Mouse (Mus musculus) midbrain, embryonic 10.5 days (tissue): ENCODE data around the gene Fgfrl1. TPM values are rescaled to one million over a fixed set of nuclear protein-coding genes. Genes with fewer than 3 reads are reported as not detected.
A peak's percentile ranks its signal among the peaks of the same experiment; 100 is the strongest.

ENCODE experiments used
- DNase-seq: peaks from one replicate; pipeline ENCODE4 v3.0.0-alpha.2; 2017; ENCODE audit warnings: low spot score
- H3K27ac ChIP-seq: fragments of 300-500 bp; sonication (generic); replicated peaks from 2 replicates; pipeline ENCODE4 v1.5.1; 2016; ENCODE audit warnings: mild to moderate bottlenecking
- H3K27me3 ChIP-seq: fragments of 300-500 bp; sonication (generic); 2 replicates; pipeline ENCODE4 v1.6.1; 2016; ENCODE audit warnings: low read depth, mild to moderate bottlenecking; ENCODE audit not compliant: poor library complexity, severe bottlenecking
- H3K36me3 ChIP-seq: fragments of 300-500 bp; sonication (generic); 2 replicates; pipeline ENCODE4 v1.6.1; 2016; ENCODE audit warnings: mild to moderate bottlenecking, moderate library complexity
- H3K4me1 ChIP-seq: fragments of 300-500 bp; sonication (generic); 2 replicates; pipeline ENCODE4 v1.6.1; 2016
- H3K4me3 ChIP-seq: fragments of 300-500 bp; sonication (generic); 2 replicates; pipeline ENCODE4 v1.5.1; 2016; ENCODE audit warnings: mild to moderate bottlenecking, moderate library complexity
- H3K9me3 ChIP-seq: fragments of 300-500 bp; sonication (generic); replicated peaks from 2 replicates; pipeline ENCODE4 v1.6.1; 2016; ENCODE audit warnings: mild to moderate bottlenecking
- WGBS: fragments of 180-500 bp; shearing (Covaris S2); methylation state at CpG from one replicate; pipeline ENCODE4 v1.1.7; 2016; 5-methylcytosine and 5-hydroxymethylcytosine counted together
- polyA plus RNA-seq: library from polyadenylated mRNA; unstranded; fragments of >200 nt; fragmentation: Nextera tagmentation; extraction: Ambion mirVana; gene quantifications from 2 replicates; pipeline ENCODE4 v1.2.1, GENCODE M21; 2016

Gene Fgfrl1
- polyA plus RNA-seq, 1 experiment from 2014 or later, result 11.0 TPM

GRCm38 (mm10) chr5:108711968-108712367, 19.8 kb downstream of the Fgfrl1 start:
- WGBS, result 86% methylated on average over 6 of the region's 6 CpGs
- no peak overlapping the region for H3K27ac ChIP-seq
- no peaks in the 10 kb centered on the region for H3K27me3 ChIP-seq
- H3K36me3 ChIP-seq, result peaks cover 16% of the 10 kb centered on the region
- no peaks in the 10 kb centered on the region for H3K4me1 ChIP-seq
- no peaks in the 10 kb centered on the region for H3K9me3 ChIP-seq
- no peak for DNase-seq
- H3K4me3 ChIP-seq, result no peak overlapping the region

GRCm38 (mm10) chr5:108713096-108713495, 20.9 kb downstream of the Fgfrl1 start:
- H3K9me3 ChIP-seq, result no peaks in the 10 kb centered on the region
- no peaks in the 10 kb centered on the region for H3K27me3 ChIP-seq
- 92% methylated on average over 2 of the region's 2 CpGs for WGBS
- no peak overlapping the region for H3K27ac ChIP-seq
- peaks cover 6% of the 10 kb centered on the region for H3K36me3 ChIP-seq
- peaks cover 7% of the 10 kb centered on the region for H3K4me1 ChIP-seq
- no peak for DNase-seq
- no peak overlapping the region for H3K4me3 ChIP-seq

DNA sequence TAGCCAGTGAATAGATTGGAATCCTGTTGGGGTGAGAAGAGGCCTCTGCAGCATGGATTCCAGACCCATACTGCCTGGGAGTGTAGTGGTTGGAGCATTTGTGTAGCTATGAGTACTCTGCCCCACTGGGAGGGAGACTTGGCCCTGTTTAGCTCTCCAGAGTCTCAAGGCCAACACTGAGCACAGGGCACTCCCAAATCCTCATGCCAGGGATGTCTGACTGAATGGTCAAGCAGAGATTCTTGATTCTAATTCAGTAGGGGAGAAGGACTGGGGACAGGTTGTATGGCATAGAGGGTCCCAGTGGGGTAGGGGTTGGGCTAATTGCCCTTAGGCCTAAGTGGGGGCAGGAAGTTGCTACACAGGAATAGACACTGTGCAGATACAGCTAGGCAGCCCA, 21.5 kb downstream of the Fgfrl1 start:
- peaks cover 12% of the 10 kb centered on the region for H3K4me1 ChIP-seq
- no peaks in the 10 kb centered on the region for H3K9me3 ChIP-seq
- no peak overlapping the region for H3K4me3 ChIP-seq
- no peak overlapping the region for H3K27ac ChIP-seq
- no peaks in the 10 kb centered on the region for H3K27me3 ChIP-seq
- H3K36me3 ChIP-seq, result no peaks in the 10 kb centered on the region
- DNase-seq, result no peak

DNA sequence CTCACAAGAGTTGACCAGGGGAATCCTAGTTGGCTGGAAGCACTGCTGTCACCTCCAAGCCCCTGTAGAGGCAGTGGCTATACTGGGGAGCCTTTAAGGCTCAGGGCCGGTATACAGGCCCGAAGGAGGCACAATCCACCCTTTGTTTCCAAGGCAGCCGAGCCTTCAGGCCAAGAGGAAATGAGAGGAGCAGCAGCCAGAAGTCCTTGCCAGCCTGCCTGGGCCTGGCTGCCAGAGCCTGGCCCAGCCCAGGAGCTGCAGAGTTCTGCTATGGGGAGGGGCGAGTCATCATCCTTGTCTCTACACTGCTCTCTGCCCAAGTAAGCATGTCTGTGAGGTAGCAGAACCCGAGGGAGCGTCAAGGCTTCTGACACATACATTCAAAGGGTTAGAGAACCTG, 22.0 kb downstream of the Fgfrl1 start:
- H3K27me3 ChIP-seq, result no peaks in the 10 kb centered on the region
- H3K27ac ChIP-seq, result no peak overlapping the region
- WGBS, result 62% methylated on average over 6 of the region's 6 CpGs
- H3K9me3 ChIP-seq, result no peaks in the 10 kb centered on the region
- H3K4me1 ChIP-seq, result peaks cover 12% of the 10 kb centered on the region
- no peak overlapping the region for H3K4me3 ChIP-seq
- no peaks in the 10 kb centered on the region for H3K36me3 ChIP-seq
- DNase-seq, result no peak

- no peak overlapping the region for H3K27ac ChIP-seq
- no peaks in the 10 kb centered on the region for H3K36me3 ChIP-seq
- no peaks in the 10 kb centered on the region for H3K9me3 ChIP-seq
- H3K4me1 ChIP-seq, result peaks cover 12% of the 10 kb centered on the region
- no peak for DNase-seq
- 90% methylated on average over 1 of the region's 1 CpGs for WGBS
- H3K4me3 ChIP-seq, result no peak overlapping the region
- H3K27me3 ChIP-seq, result no peaks in the 10 kb centered on the region
Observed at GRCm38 (mm10) chr5:108715974-108716373, 23.8 kb downstream of the Fgfrl1 start.

GRCm38 (mm10) chr5:108718051-108718450, 25.9 kb downstream of the Fgfrl1 start:
- WGBS, result 48% methylated on average over 4 of the region's 4 CpGs
- Histone ChIP-seq H3K4me1 (peaks cover 12% of the 10 kb centered on the region), H3K4me3 (no peak overlapping the region), H3K27ac (peak overlapping the region; percentile 10; the same call in 1 of the 2 replicates), H3K9me3 (no peaks in the 10 kb centered on the region), H3K27me3 (no peaks in the 10 kb centered on the region), H3K36me3 (no peaks in the 10 kb centered on the region)
- DNase-seq, result no peak

DNA sequence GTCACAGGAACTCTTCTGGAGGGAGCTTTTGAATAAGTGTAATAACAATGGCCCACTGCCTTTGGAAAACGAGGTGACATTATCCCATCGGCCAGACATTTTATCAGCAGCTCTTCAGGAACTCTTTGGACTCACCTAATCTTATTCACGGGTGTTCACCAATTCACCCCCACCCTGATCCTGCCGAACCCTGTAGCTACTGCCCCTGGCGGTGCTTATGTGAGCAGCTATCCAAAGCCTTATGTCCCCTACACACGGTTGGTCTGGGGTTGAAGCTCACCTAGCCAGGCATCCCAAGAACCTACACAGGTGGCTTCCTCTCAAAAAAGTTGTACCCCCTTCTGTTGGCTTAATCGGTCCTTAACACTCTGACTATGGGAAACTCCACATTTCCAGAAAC, 27.6 kb downstream of the Fgfrl1 start:
- no peaks in the 10 kb centered on the region for H3K9me3 ChIP-seq
- H3K27me3 ChIP-seq, result no peaks in the 10 kb centered on the region
- no peak for DNase-seq
- no peaks in the 10 kb centered on the region for H3K36me3 ChIP-seq
- 63% methylated on average over 7 of the region's 7 CpGs for WGBS
- no peak overlapping the region for H3K27ac ChIP-seq
- H3K4me1 ChIP-seq, result peaks cover 12% of the 10 kb centered on the region
- no peak overlapping the region for H3K4me3 ChIP-seq

DNA sequence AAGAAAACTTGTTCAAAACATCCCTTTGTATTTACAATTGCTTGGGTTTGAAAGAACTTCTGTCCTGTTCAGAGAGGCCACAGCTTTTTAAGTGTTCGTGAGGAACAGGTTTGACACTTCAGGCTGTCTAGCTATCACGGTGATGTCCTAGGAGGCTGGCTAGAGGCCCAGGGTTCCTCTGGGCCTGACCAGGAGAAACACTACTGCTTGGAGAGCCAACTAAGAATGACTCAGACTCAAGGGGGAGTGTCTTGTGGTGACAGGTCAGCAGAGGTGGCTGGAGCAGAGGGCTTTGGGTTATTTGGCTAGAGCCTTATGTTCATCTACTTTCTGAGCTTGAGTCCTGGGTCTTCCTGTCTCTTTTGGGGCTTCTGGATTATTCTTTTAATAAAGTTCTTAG, 31.8 kb downstream of the Fgfrl1 start:
- Histone ChIP-seq H3K27me3 (no peaks in the 10 kb centered on the region), H3K4me3 (no peak overlapping the region), H3K36me3 (no peaks in the 10 kb centered on the region), H3K4me1 (no peaks in the 10 kb centered on the region), H3K9me3 (no peaks in the 10 kb centered on the region), H3K27ac (no peak overlapping the region)
- WGBS, result 75% methylated on average over 2 of the region's 2 CpGs
- DNase-seq, result no peak

- Histone ChIP-seq H3K27ac (no peak overlapping the region), H3K4me1 (no peaks in the 10 kb centered on the region)
Observed at GRCm38 (mm10) chr5:108726557-108727248, 34.5 kb downstream of the Fgfrl1 start.

GRCm38 (mm10) chr5:108727425-108727824, 35.2 kb downstream of the Fgfrl1 start:
- 85% methylated on average over 1 of the region's 1 CpGs for WGBS
- Histone ChIP-seq H3K27ac (no peak overlapping the region), H3K9me3 (no peaks in the 10 kb centered on the region), H3K27me3 (no peaks in the 10 kb centered on the region), H3K4me3 (no peak overlapping the region), H3K36me3 (no peaks in the 10 kb centered on the region), H3K4me1 (no peaks in the 10 kb centered on the region)
- DNase-seq, result no peak

More at GRCm38 (mm10) chr5:108726557-108727248, 34.5 kb downstream of the Fgfrl1 start:
- H3K27me3 ChIP-seq, result no peaks in the 10 kb centered on the region
- H3K9me3 ChIP-seq, result no peaks in the 10 kb centered on the region
- WGBS, result 33% methylated on average over 5 of the region's 5 CpGs
- H3K36me3 ChIP-seq, result no peaks in the 10 kb centered on the region
- peak; percentile 70 for DNase-seq
- no peak overlapping the region for H3K4me3 ChIP-seq

- H3K27me3 ChIP-seq, result no peaks in the 10 kb centered on the region
- H3K4me1 ChIP-seq, result no peaks in the 10 kb centered on the region
- no peak overlapping the region for H3K27ac ChIP-seq
- no peak overlapping the region for H3K4me3 ChIP-seq
- no peak for DNase-seq
- WGBS, result 79% methylated on average over 2 of the region's 2 CpGs
- H3K36me3 ChIP-seq, result no peaks in the 10 kb centered on the region
- H3K9me3 ChIP-seq, result no peaks in the 10 kb centered on the region
Observed at GRCm38 (mm10) chr5:108741844-108742243, 49.7 kb downstream of the Fgfrl1 start.

- no peaks in the 10 kb centered on the region for H3K4me1 ChIP-seq
- no peak overlapping the region for H3K27ac ChIP-seq
- H3K4me3 ChIP-seq, result no peak overlapping the region
- H3K27me3 ChIP-seq, result no peaks in the 10 kb centered on the region
- H3K36me3 ChIP-seq, result no peaks in the 10 kb centered on the region
- DNase-seq, result no peak
- 72% methylated on average over 2 of the region's 2 CpGs for WGBS
- no peaks in the 10 kb centered on the region for H3K9me3 ChIP-seq
Observed at GRCm38 (mm10) chr5:108742596-108742995, 50.4 kb downstream of the Fgfrl1 start.

GRCm38 (mm10) chr5:108743856-108744255, 51.7 kb downstream of the Fgfrl1 start:
- Histone ChIP-seq H3K36me3 (no peaks in the 10 kb centered on the region), H3K4me3 (no peak overlapping the region), H3K4me1 (no peaks in the 10 kb centered on the region), H3K27ac (no peak overlapping the region), H3K27me3 (no peaks in the 10 kb centered on the region), H3K9me3 (no peaks in the 10 kb centered on the region)
- WGBS, result 68% methylated on average over 2 of the region's 2 CpGs
- no peak for DNase-seq

DNA sequence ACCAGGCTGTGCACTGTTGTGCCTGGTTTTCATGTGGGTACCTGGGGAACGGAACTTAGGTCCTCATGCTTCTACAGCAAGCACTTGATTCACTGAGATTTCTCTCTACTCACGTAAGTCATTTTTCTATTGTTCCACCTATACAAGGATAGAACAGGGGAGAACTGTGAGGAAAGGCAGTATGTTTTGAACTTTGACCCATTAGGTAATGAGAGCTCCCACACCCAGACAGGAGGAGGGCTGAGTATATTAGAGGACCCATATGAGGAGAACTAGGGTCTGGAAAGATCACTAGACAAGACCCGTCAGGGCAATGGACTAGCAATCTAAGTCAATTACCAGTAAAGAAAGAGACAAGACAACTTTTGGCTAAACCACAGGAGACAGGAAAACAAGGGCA, 52.4 kb downstream of the Fgfrl1 start:
- H3K36me3 ChIP-seq, result no peaks in the 10 kb centered on the region
- WGBS, result 84% methylated on average over 3 of the region's 3 CpGs
- no peaks in the 10 kb centered on the region for H3K4me1 ChIP-seq
- no peak overlapping the region for H3K4me3 ChIP-seq
- H3K9me3 ChIP-seq, result no peaks in the 10 kb centered on the region
- H3K27me3 ChIP-seq, result no peaks in the 10 kb centered on the region
- H3K27ac ChIP-seq, result no peak overlapping the region
- no peak for DNase-seq
